Mouse (Mus musculus): ENCODE data around the gene Fgf2. TPM values are rescaled to one million over a fixed set of nuclear protein-coding genes. Genes with fewer than 3 reads are reported as not detected.

Gene Fgf2
- 0.49 and 1.1 TPM in 2 replicates for polyA plus RNA-seq (2014; fragmentation: Nextera tagmentation; extraction: Ambion mirVana)

DNA sequence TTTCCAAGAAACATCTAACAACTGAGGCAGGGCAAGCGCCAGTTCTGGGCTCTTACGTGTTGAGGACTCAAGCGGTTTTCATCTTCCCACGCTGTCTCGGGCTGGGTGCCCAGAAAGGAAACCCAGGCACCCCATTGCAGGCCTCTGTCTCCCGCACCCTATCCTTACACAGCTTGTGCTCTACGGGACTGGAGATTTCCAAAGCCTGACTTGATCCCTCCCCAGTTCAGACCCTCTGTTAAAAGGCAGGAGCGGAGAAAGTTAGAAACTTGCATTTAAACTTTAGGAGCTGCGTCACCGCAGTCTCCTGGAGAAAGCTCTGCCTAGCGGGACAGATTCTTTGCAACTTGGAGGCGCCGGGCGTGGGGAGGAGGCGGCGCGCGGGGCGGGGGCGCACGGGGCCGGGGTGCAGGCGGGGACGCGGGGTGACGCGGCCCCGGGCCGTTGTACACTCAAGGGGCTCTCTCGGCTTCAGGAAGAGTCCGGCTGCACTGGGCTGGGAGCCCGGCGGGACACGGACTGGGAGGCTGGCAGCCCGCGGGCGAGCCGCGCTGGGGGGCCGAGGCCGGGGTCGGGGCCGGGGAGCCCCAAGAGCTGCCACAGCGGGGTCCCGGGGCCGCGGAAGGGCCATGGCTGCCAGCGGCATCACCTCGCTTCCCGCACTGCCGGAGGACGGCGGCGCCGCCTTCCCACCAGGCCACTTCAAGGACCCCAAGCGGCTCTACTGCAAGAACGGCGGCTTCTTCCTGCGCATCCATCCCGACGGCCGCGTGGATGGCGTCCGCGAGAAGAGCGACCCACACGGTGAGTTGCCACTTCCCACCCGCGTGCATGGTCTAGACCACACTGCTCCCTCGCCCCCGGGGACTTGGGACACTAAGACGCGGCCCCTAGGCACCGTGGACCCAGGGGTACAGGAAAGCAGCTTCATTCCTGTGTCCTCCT, at the start of gene Fgf2:
Gene Fgf2, plus strand, starts transcription at position 126 of the 945 bp plus-strand sequence.
- H3K27me3 ChIP-seq (ENCODE audit: control insufficient read depth, insufficient read depth, low read length): peaks cover 19% of the 10 kb centered on the region

DNA sequence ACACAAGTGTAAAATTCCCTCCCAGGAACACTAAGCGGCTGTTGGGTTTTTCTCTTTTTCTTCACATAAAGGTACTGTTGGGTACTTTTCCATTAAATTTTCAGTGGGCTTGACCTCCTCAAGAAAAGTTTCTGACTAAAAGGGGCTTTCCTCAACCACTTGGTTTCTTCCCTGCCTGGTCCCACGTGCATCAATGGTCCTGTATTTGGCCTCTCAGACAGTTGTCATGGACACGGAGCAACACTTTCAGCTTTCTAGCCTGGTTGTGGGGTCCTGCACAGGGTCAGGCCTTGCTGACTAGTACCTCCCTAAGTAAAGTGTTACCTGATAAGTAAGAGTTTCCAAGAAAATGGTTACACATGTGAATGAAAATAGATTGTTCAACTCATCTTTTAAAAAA, 48.7 kb upstream of the Fgf2 start:
- no peaks in the 10 kb centered on the region for H3K27me3 ChIP-seq (ENCODE audit: control insufficient read depth, insufficient read depth, low read length)
- no peak for DNase-seq (ENCODE audit: low spot score)
- no peak for ATAC-seq (ENCODE audit: low FRiP score)
- H3K9me3 ChIP-seq (ENCODE audit: control insufficient read depth, low read length): no peaks in the 10 kb centered on the region
- no peak overlapping the region for H3K4me2 ChIP-seq (replicated peaks; ENCODE audit: low read depth, low read length)
- no peaks in the 10 kb centered on the region for H3K36me3 ChIP-seq (ENCODE audit: control insufficient read depth, insufficient read depth, low read length)
- no peaks in the 10 kb centered on the region for H3K4me1 ChIP-seq (replicated peaks; ENCODE audit: control insufficient read depth, insufficient read depth, low read length)
- 75% methylated on average over 3 of the region's 3 CpGs for WGBS
- no peak overlapping the region for H3K27ac ChIP-seq (ENCODE audit: low read depth, low read length)
- H3K4me3 ChIP-seq (ENCODE audit: low read depth, low read length): no peak overlapping the region
- H3K9ac ChIP-seq (ENCODE audit: low read depth, low read length): no peak overlapping the region

More for the DNA sequence above, at the start of gene Fgf2:
- peaks cover 4% of the 10 kb centered on the region; the same call in 1 of the 2 replicates for H3K4me1 ChIP-seq (replicated peaks; ENCODE audit: control insufficient read depth, insufficient read depth, low read length)
- H3K4me2 ChIP-seq (replicated peaks; ENCODE audit: low read depth, low read length): peak within 1 kb of the TSS; percentile 99
- H3K4me3 ChIP-seq (ENCODE audit: low read depth, low read length): peak within 1 kb of the TSS; percentile 51
- H3K27ac ChIP-seq (ENCODE audit: low read depth, low read length): no peak within 1 kb of the TSS
- ATAC-seq (ENCODE audit: low FRiP score): peak; percentile 79
- H3K36me3 ChIP-seq (ENCODE audit: control insufficient read depth, insufficient read depth, low read length): no peaks in the 10 kb centered on the region
- WGBS: 1% methylated on average over 60 of the region's 75 CpGs
- H3K9ac ChIP-seq (ENCODE audit: low read depth, low read length): peak within 1 kb of the TSS; percentile 51
- no peaks in the 10 kb centered on the region for H3K9me3 ChIP-seq (ENCODE audit: control insufficient read depth, low read length)
- peak; percentile 55 for DNase-seq (ENCODE audit: low spot score)

- no peak overlapping the region for H3K4me2 ChIP-seq (replicated peaks; ENCODE audit: low read depth, low read length)
- DNase-seq (ENCODE audit: low spot score): peak; percentile 68
- no peak for ATAC-seq (ENCODE audit: low FRiP score)
- H3K9ac ChIP-seq (ENCODE audit: low read depth, low read length): no peak overlapping the region
- no peaks in the 10 kb centered on the region for H3K36me3 ChIP-seq (ENCODE audit: control insufficient read depth, insufficient read depth, low read length)
- H3K9me3 ChIP-seq (ENCODE audit: control insufficient read depth, low read length): no peaks in the 10 kb centered on the region
- H3K27me3 ChIP-seq (ENCODE audit: control insufficient read depth, insufficient read depth, low read length): no peaks in the 10 kb centered on the region
- H3K4me1 ChIP-seq (replicated peaks; ENCODE audit: control insufficient read depth, insufficient read depth, low read length): no peaks in the 10 kb centered on the region
- H3K27ac ChIP-seq (ENCODE audit: low read depth, low read length): no peak overlapping the region
- H3K4me3 ChIP-seq (ENCODE audit: low read depth, low read length): no peak overlapping the region
- WGBS: 42% methylated on average over 12 of the region's 12 CpGs
Measured at GRCm38 (mm10) chr3:37302685-37303084, 45.5 kb upstream of the Fgf2 start.

DNA sequence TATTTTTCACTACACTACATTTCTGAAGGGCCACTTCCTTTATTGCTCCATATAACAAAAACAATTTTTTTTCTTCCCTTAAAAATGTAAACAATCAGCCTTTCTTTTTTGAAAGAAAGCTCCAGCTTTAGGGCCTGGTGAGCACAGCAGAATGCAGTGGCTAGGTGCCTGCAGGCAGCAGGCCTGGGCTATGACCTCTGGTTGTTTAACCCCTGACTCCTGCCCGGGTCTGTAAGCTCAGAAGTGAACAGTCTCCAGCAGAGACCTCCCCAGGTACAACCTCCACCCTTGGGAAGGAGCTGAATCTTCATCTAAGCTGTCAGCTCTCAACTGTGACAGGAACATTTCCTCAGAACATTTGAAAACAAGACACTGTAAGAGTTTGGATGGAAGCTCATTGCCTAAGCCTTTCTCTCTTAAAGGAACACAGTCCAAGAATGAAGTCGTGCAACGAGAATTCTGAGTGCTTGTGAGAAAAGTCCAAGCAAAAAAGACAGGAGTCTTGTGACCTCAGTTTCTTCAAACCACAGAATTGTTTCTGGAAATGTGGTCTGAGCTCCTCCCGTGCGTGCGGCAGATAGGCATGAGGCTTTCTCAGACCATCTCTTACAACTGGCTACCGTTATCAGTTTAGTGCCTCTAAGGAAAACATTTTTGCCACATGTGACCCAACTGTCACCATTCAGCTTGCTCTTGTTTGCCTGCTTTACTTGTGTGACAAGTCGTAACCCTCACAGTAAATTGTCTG, 44.6 kb upstream of the Fgf2 start:
- H3K27me3 ChIP-seq (ENCODE audit: control insufficient read depth, insufficient read depth, low read length): no peaks in the 10 kb centered on the region
- 66% methylated on average over 8 of the region's 8 CpGs for WGBS
- H3K4me1 ChIP-seq (replicated peaks; ENCODE audit: control insufficient read depth, insufficient read depth, low read length): no peaks in the 10 kb centered on the region
- H3K27ac ChIP-seq (ENCODE audit: low read depth, low read length): no peak overlapping the region
- H3K4me2 ChIP-seq (replicated peaks; ENCODE audit: low read depth, low read length): no peak overlapping the region
- H3K9me3 ChIP-seq (ENCODE audit: control insufficient read depth, low read length): no peaks in the 10 kb centered on the region
- no peaks in the 10 kb centered on the region for H3K36me3 ChIP-seq (ENCODE audit: control insufficient read depth, insufficient read depth, low read length)
- ATAC-seq (ENCODE audit: low FRiP score) (no peak), DNase-seq (ENCODE audit: low spot score) (no peak)
- no peak overlapping the region for H3K4me3 ChIP-seq (ENCODE audit: low read depth, low read length)
- H3K9ac ChIP-seq (ENCODE audit: low read depth, low read length): no peak overlapping the region

GRCm38 (mm10) chr3:37311897-37312369, 36.2 kb upstream of the Fgf2 start:
- no peaks in the 10 kb centered on the region for H3K9me3 ChIP-seq (ENCODE audit: control insufficient read depth, low read length)
- H3K36me3 ChIP-seq (ENCODE audit: control insufficient read depth, insufficient read depth, low read length): no peaks in the 10 kb centered on the region
- 0 out of 2 replicates have a peak, but pooled peaks cover 2% of the 10 kb centered on the region for H3K4me1 ChIP-seq (replicated peaks; ENCODE audit: control insufficient read depth, insufficient read depth, low read length)
- ATAC-seq (ENCODE audit: low FRiP score) (peak; percentile 85; the same call in 1 of the 2 replicates), DNase-seq (ENCODE audit: low spot score) (no peak)
- peak overlapping the region; percentile 61 for H3K9ac ChIP-seq (ENCODE audit: low read depth, low read length)
- no peaks in the 10 kb centered on the region for H3K27me3 ChIP-seq (ENCODE audit: control insufficient read depth, insufficient read depth, low read length)
- 3% methylated on average over 10 of the region's 10 CpGs for WGBS
- H3K27ac ChIP-seq (ENCODE audit: low read depth, low read length): peak overlapping the region; percentile 47; the same call in 1 of the 2 replicates
- H3K4me3 ChIP-seq (ENCODE audit: low read depth, low read length): peak overlapping the region; percentile 82
- peak overlapping the region; percentile 53 for H3K4me2 ChIP-seq (replicated peaks; ENCODE audit: low read depth, low read length)

- DNase-seq (ENCODE audit: low spot score) (peak; percentile 99), ATAC-seq (ENCODE audit: low FRiP score) (peak; percentile 100)
- H3K4me3 ChIP-seq (ENCODE audit: low read depth, low read length): peak within 1 kb of the TSS; percentile 82
- H3K4me1 ChIP-seq (replicated peaks; ENCODE audit: control insufficient read depth, insufficient read depth, low read length): 0 out of 2 replicates have a peak, but pooled peaks cover 2% of the 10 kb centered on the region
- no peaks in the 10 kb centered on the region for H3K27me3 ChIP-seq (ENCODE audit: control insufficient read depth, insufficient read depth, low read length)
- no peaks in the 10 kb centered on the region for H3K36me3 ChIP-seq (ENCODE audit: control insufficient read depth, insufficient read depth, low read length)
- peak within 1 kb of the TSS; percentile 86 for H3K9ac ChIP-seq (ENCODE audit: low read depth, low read length)
- H3K4me2 ChIP-seq (replicated peaks; ENCODE audit: low read depth, low read length): peak within 1 kb of the TSS; percentile 53
- under 1% methylated on average over 54 of the region's 54 CpGs for WGBS
- H3K27ac ChIP-seq (ENCODE audit: low read depth, low read length): peak within 1 kb of the TSS; percentile 47; the same call in 1 of the 2 replicates
- H3K9me3 ChIP-seq (ENCODE audit: control insufficient read depth, low read length): no peaks in the 10 kb centered on the region
Measured at GRCm38 (mm10) chr3:37312370-37312941, 35.7 kb upstream of the Fgf2 start, which contains the start of the genes Bbs12 and Cetn4. Gene Bbs12, plus strand, starts transcription at chr3:37312554. Gene Cetn4, minus strand, starts transcription at chr3:37312708.

DNA sequence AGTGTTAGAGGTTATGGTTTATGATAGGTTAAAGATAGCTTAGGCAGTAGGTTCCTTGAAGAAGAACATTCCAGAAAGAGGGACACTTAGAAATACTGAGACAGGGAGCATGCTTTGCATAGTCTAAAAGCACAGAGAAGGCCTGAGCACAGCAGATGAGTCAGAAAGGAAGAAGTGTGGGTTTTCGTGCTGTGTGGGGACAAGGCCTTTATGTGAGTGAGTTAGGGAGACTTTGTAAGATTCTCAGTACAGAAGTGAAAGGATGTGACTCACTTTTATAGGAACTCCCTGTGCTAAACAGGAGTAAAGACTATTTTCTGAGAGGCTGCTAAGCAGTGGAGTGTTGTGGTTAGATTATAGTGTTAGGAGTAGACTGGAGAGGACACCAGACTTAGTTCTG, 34.8 kb upstream of the Fgf2 start:
- Histone ChIP-seq H3K4me1 (replicated peaks; ENCODE audit: control insufficient read depth, insufficient read depth, low read length) (0 out of 2 replicates have a peak, but pooled peaks cover 2% of the 10 kb centered on the region), H3K27me3 (ENCODE audit: control insufficient read depth, insufficient read depth, low read length) (no peaks in the 10 kb centered on the region), H3K36me3 (ENCODE audit: control insufficient read depth, insufficient read depth, low read length) (no peaks in the 10 kb centered on the region), H3K9ac (ENCODE audit: low read depth, low read length) (no peak overlapping the region), H3K9me3 (ENCODE audit: control insufficient read depth, low read length) (no peaks in the 10 kb centered on the region), H3K27ac (ENCODE audit: low read depth, low read length) (no peak overlapping the region), H3K4me2 (replicated peaks; ENCODE audit: low read depth, low read length) (no peak overlapping the region), H3K4me3 (ENCODE audit: low read depth, low read length) (no peak overlapping the region; the same call in 1 of the 2 replicates)
- DNase-seq (ENCODE audit: low spot score) (no peak), ATAC-seq (ENCODE audit: low FRiP score) (no peak)
- 49% methylated on average over 1 of the region's 1 CpGs for WGBS

DNA sequence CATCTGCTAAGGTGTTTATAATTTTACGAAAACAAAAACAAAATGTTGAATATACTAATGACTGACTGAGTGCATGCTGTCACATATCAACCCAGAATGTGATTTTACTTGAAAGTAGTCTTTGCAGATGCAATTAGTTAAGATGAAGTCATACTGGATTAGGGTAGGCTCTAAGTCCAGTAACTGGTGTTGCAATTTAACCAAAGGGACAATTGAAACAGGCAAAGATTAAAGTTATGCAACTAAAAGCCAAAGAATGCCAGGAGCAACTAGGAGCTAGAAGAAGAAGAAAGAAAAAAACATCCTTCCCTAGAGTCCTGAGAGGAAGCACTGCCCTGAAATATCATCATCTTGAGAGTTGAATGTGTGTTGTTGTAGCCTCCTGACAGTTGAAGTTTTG, 31.9 kb upstream of the Fgf2 start:
- H3K4me1 ChIP-seq (replicated peaks; ENCODE audit: control insufficient read depth, insufficient read depth, low read length): 0 out of 2 replicates have a peak, but pooled peaks cover 2% of the 10 kb centered on the region
- no peak overlapping the region for H3K9ac ChIP-seq (ENCODE audit: low read depth, low read length)
- H3K4me2 ChIP-seq (replicated peaks; ENCODE audit: low read depth, low read length): no peak overlapping the region
- H3K4me3 ChIP-seq (ENCODE audit: low read depth, low read length): no peak overlapping the region
- no peak overlapping the region for H3K27ac ChIP-seq (ENCODE audit: low read depth, low read length)
- WGBS: 94% methylated on average over 1 of the region's 1 CpGs
- no peak for DNase-seq (ENCODE audit: low spot score)
- H3K27me3 ChIP-seq (ENCODE audit: control insufficient read depth, insufficient read depth, low read length): no peaks in the 10 kb centered on the region
- no peaks in the 10 kb centered on the region for H3K36me3 ChIP-seq (ENCODE audit: control insufficient read depth, insufficient read depth, low read length)
- H3K9me3 ChIP-seq (ENCODE audit: control insufficient read depth, low read length): no peaks in the 10 kb centered on the region
- no peak for ATAC-seq (ENCODE audit: low FRiP score)

All from hindbrain, embryonic 11.5 days (tissue).